Mouse (Mus musculus) lung, postnatal 0 days (tissue): Measurements from ENCODE around the gene 4933434E20Rik. TPM values are rescaled to one million over a fixed set of nuclear protein-coding genes. Genes with fewer than 3 reads are reported as not detected.

Source experiments
- ATAC-seq: fragments of 200-750 bp; cut with Nextera tagmentation; 2 replicates; pipeline ENCODE4 v1.8.0; 2017; ENCODE audit warnings: moderate library complexity
- DNase-seq: peaks from one replicate; pipeline ENCODE4 v3.0.0-alpha.2; 2016; ENCODE audit warnings: low spot score
- H3K27ac ChIP-seq: fragments of 300-500 bp; sonication (generic); 2 replicates; pipeline ENCODE4 v1.5.1; 2014; ENCODE audit warnings: antibody characterized with exemption, mild to moderate bottlenecking, low read length, mixed read lengths
- H3K27me3 ChIP-seq: fragments of 300-500 bp; sonication (generic); replicated peaks from 2 replicates; pipeline ENCODE4 v1.6.1; 2014; ENCODE audit warnings: low read length, mixed read lengths; ENCODE audit not compliant: insufficient read depth
- H3K36me3 ChIP-seq: fragments of 300-500 bp; sonication (generic); 2 replicates; pipeline ENCODE4 v1.6.1; 2014; ENCODE audit warnings: low read length, mixed read lengths; ENCODE audit not compliant: insufficient read depth
- H3K4me1 ChIP-seq: fragments of 300-500 bp; sonication (generic); 2 replicates; pipeline ENCODE4 v1.6.1; 2014; ENCODE audit warnings: antibody characterized with exemption, low read depth, low read length, mixed read lengths; ENCODE audit not compliant: insufficient read depth
- H3K4me2 ChIP-seq: fragments of 300-500 bp; sonication (generic); replicated peaks from 2 replicates; pipeline ENCODE4 v1.6.1; 2014; ENCODE audit warnings: low read depth, mild to moderate bottlenecking, low read length, moderate library complexity, mixed read lengths
- H3K4me3 ChIP-seq: fragments of 300-500 bp; sonication (generic); 2 replicates; pipeline ENCODE4 v1.5.1; 2014; ENCODE audit warnings: low read depth, low read length
- H3K9ac ChIP-seq: fragments of 300-500 bp; sonication (generic); replicated peaks from 2 replicates; pipeline ENCODE4 v1.6.1; 2014; ENCODE audit warnings: low read depth, mild to moderate bottlenecking
- H3K9me3 ChIP-seq: fragments of 300-500 bp; sonication (generic); 2 replicates; pipeline ENCODE4 v1.6.1; 2016; ENCODE audit warnings: low read length, mixed read lengths
- CTCF ChIP-seq: IDR thresholded peaks from 2 replicates; pipeline ENCODE4 v1.5.1; 2016; ENCODE audit warnings: antibody characterized with exemption, mild to moderate bottlenecking
- EP300 ChIP-seq: IDR thresholded peaks from 2 replicates; pipeline ENCODE4 v1.6.1; 2016; ENCODE audit warnings: antibody characterized with exemption, mild to moderate bottlenecking, control low read depth
- WGBS: fragments of 180-500 bp; shearing (Covaris S2); extraction: QIAGEN DNeasy Blood & Tissue Kit; methylation state at CpG from one replicate; pipeline ENCODE4 v1.1.7; 2014; 5-methylcytosine and 5-hydroxymethylcytosine counted together
- polyA plus RNA-seq: library from polyadenylated mRNA; unstranded; fragments of >200 nt; fragmentation: Nextera tagmentation; extraction: Ambion mirVana; gene quantifications from 2 replicates; pipeline ENCODE4 v1.2.1, GENCODE M21; 2015

The 4933434E20Rik gene
- polyA plus RNA-seq, 1 experiment from 2014 or later: 144 TPM

- Histone ChIP-seq H3K27ac (peak overlapping the region; percentile 99), H3K9ac (peak overlapping the region; percentile 88), H3K4me2 (peak overlapping the region; percentile 63), H3K36me3 (no peaks in the 10 kb centered on the region), H3K4me1 (peaks cover 35% of the 10 kb centered on the region), H3K4me3 (peak overlapping the region; percentile 93), H3K9me3 (no peaks in the 10 kb centered on the region), H3K27me3 (no peaks in the 10 kb centered on the region)
- peak; percentile 68 for ATAC-seq
- under 1% methylated on average over 47 of the region's 53 CpGs for WGBS
- peak; percentile 94 for DNase-seq
- TF ChIP-seq EP300 (peak; percentile 73), CTCF (0 out of 2 replicates have a peak, but pooled peaks have one; percentile 9)
These were observed 28.5 kb downstream of the 4933434E20Rik start for GRCm38 (mm10) chr3:90079763-90080497.

DNA sequence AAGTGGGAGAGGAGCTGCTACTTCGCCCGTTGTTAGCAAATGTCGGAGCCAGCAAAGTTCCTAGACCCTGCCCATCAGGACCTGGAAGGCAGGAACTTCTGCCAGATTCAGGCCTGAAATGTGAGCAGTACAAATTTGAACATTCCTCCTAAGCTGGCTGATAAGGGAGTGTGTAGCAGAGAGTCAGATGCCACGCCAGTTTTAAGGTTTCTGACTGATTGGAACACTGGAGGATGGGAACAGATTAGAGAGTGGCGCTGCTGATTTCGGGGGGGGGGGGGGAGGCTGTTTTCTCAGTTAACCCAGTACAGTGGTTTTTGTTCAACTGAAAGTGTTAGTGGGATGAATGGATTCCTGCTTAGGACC, 29.0 kb downstream of the 4933434E20Rik start:
- ATAC-seq: no peak

DNA sequence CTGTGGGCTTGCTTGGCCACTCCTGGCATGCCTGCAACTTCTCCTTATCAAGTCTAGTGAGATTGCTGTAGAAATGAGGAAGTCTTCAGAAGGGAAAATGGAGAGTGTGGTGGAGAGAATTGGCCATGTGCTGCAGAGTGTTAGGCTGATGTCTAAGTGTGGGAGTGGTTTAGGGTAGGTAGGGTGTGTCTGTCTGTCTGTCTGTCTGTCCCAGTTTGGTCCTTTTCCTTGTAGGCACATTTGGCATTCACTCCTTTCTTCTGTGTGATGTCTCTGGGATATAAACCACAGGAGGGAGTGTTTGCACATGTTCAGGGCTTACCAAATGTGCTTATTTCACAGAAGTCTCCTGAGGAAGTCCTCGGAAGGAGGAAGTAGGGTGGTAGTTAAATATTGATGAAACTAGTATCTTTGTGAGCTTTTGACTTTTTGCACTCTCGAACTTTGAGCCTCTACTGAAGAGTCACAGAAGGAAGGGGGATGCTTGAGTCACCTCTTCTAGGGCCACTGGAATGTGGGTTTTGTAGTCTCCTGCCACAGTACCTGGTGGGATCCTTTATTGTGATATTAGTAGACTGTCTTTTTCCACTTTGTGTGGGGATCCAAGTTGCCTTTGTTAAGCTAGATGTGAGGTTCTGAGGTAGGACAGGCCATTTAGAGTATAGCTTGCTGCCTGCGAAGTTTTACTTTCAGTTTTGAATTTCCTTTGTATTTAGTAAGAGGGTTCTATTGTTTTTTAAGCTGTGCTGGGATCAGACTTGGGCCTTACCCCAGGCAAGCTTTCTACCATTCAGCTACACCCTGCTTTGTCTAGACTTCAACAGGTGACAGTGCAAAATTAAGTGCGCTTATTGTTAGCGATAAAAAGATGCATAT, 30.2 kb downstream of the 4933434E20Rik start:
- DNase-seq: peak; percentile 85
- peak overlapping the region; percentile 93 for H3K4me3 ChIP-seq
- H3K27me3 ChIP-seq: no peaks in the 10 kb centered on the region
- no peaks in the 10 kb centered on the region for H3K9me3 ChIP-seq
- no peaks in the 10 kb centered on the region for H3K36me3 ChIP-seq
- peak; percentile 2; the same call in 1 of the 2 replicates for ATAC-seq
- TF ChIP-seq CTCF: peak; percentile 47
- no peak; the same call in 1 of the 2 replicates for TF ChIP-seq EP300
- H3K9ac ChIP-seq: no peak overlapping the region; the same call in 1 of the 2 replicates
- peak overlapping the region; percentile 87 for H3K27ac ChIP-seq
- H3K4me1 ChIP-seq: peaks cover 46% of the 10 kb centered on the region
- H3K4me2 ChIP-seq: peak overlapping the region; percentile 63
- 46% methylated on average over 5 of the region's 5 CpGs for WGBS

More for the DNA sequence above, 29.0 kb downstream of the 4933434E20Rik start:
- TF ChIP-seq CTCF: no peak
- no peak for TF ChIP-seq EP300
- no peaks in the 10 kb centered on the region for H3K27me3 ChIP-seq
- H3K9me3 ChIP-seq: no peaks in the 10 kb centered on the region
- no peak for DNase-seq
- H3K9ac ChIP-seq: peak overlapping the region; percentile 88
- H3K27ac ChIP-seq: peak overlapping the region; percentile 99
- 0% methylated on average over 6 of the region's 6 CpGs for WGBS
- peak overlapping the region; percentile 63 for H3K4me2 ChIP-seq
- H3K4me1 ChIP-seq: peaks cover 39% of the 10 kb centered on the region
- no peaks in the 10 kb centered on the region for H3K36me3 ChIP-seq
- H3K4me3 ChIP-seq: peak overlapping the region; percentile 93

DNA sequence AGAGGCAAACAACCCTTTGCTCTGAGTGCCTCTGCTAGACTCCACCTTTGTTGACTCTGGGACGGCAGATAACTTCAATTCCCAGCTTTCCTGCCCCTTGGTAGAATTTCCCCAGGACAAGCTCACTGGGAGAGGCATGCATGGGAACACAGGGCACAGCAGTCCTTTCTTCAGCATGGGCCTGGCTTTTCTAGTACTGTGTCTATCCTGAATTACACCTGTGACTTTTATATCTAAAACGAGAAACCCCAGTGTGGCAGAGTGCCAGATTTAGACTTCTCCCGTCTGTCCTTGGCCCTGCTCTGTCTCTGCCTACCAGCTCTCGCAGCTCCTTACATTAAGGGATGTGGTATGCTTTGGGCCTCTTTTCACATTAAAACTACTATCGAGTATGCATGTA, 31.6 kb downstream of the 4933434E20Rik start:
- Histone ChIP-seq H3K4me3 (no peak overlapping the region), H3K27ac (peak overlapping the region; percentile 87), H3K9me3 (no peaks in the 10 kb centered on the region), H3K36me3 (0 out of 2 replicates have a peak, but pooled peaks cover 3% of the 10 kb centered on the region), H3K27me3 (no peaks in the 10 kb centered on the region), H3K9ac (peak overlapping the region; percentile 8; the same call in 1 of the 2 replicates), H3K4me2 (peak overlapping the region; percentile 63), H3K4me1 (peaks cover 46% of the 10 kb centered on the region)
- TF ChIP-seq EP300 (no peak), CTCF (no peak)
- DNase-seq (peak; percentile 85), ATAC-seq (peak; percentile 3; the same call in 1 of the 2 replicates)
- WGBS: 24% methylated on average over 5 of the region's 5 CpGs

- Histone ChIP-seq H3K27me3 (no peaks in the 10 kb centered on the region), H3K9me3 (no peaks in the 10 kb centered on the region), H3K9ac (peak overlapping the region; percentile 8; the same call in 1 of the 2 replicates), H3K4me2 (peak overlapping the region; percentile 63), H3K4me3 (no peak overlapping the region), H3K36me3 (peaks cover 3% of the 10 kb centered on the region; the same call in 1 of the 2 replicates), H3K27ac (peak overlapping the region; percentile 87), H3K4me1 (peaks cover 44% of the 10 kb centered on the region)
- no peak for ATAC-seq
- WGBS: 30% methylated on average over 3 of the region's 3 CpGs
- peak; percentile 36; the same call in 1 of the 2 replicates for TF ChIP-seq EP300
- TF ChIP-seq CTCF: no peak
- DNase-seq: peak; percentile 79
These were observed 32.4 kb downstream of the 4933434E20Rik start for GRCm38 (mm10) chr3:90083698-90084324.

DNA sequence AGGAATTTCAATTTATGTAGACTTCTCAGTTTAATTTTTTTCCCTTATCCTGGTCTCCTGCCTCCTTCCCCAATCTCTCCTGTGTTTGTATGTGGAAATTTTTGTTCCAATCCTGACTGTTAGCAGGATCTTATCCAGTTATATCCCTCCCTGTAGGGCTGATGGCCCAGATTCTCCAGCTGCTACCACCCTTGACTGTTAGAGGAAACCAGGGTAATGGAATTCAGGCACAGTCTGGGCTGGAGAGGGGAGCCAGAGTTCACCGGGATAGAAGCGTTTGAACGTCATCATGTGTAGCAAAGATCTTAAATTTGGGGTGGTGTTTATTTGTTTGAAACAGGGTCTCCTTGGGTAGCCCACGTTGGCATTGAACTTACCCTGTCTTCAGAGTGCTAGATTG, 33.4 kb downstream of the 4933434E20Rik start:
- H3K9ac ChIP-seq: no peak overlapping the region
- TF ChIP-seq CTCF: no peak
- no peak for TF ChIP-seq EP300
- DNase-seq: peak; percentile 81
- WGBS: 26% methylated on average over 4 of the region's 4 CpGs
- no peaks in the 10 kb centered on the region for H3K27me3 ChIP-seq
- H3K4me3 ChIP-seq: no peak overlapping the region
- peaks cover 41% of the 10 kb centered on the region for H3K4me1 ChIP-seq
- peaks cover 6% of the 10 kb centered on the region; the same call in 1 of the 2 replicates for H3K36me3 ChIP-seq
- no peaks in the 10 kb centered on the region for H3K9me3 ChIP-seq
- H3K27ac ChIP-seq: peak overlapping the region; percentile 87
- no peak for ATAC-seq
- peak overlapping the region; percentile 63 for H3K4me2 ChIP-seq
